Mouse (Mus musculus): ENCODE data around the gene Synj2.

Synj2 gene

GRCm38 (mm10) chr17:5935680-5936079, 5.4 kb upstream of the Synj2 start:
- no peak for DNase-seq (ENCODE audit: low read depth, low spot score)

- DNase-seq (ENCODE audit: low read depth, low spot score): no peak
Measured at GRCm38 (mm10) chr17:5936276-5936675, 4.8 kb upstream of the Synj2 start.

GRCm38 (mm10) chr17:5937441-5937840, 3.6 kb upstream of the Synj2 start:
- no peak for DNase-seq (ENCODE audit: low read depth, low spot score)

- no peak for DNase-seq (ENCODE audit: low read depth, low spot score)
Measured at GRCm38 (mm10) chr17:5939871-5940270, 1.2 kb upstream of the Synj2 start.

- peak; percentile 83 for DNase-seq (ENCODE audit: low read depth, low spot score)
Measured at GRCm38 (mm10) chr17:5940792-5941191, 288 bp upstream of the Synj2 start.

GRCm38 (mm10) chr17:5942156-5942555, 1.1 kb downstream of the Synj2 start:
- DNase-seq (ENCODE audit: low read depth, low spot score): no peak

GRCm38 (mm10) chr17:5943053-5943452, 2.0 kb downstream of the Synj2 start:
- no peak for DNase-seq (ENCODE audit: low read depth, low spot score)

GRCm38 (mm10) chr17:5947039-5947438, 6.0 kb downstream of the Synj2 start:
- no peak for DNase-seq (ENCODE audit: low read depth, low spot score)

- no peak for DNase-seq (ENCODE audit: low read depth, low spot score)
Measured at GRCm38 (mm10) chr17:5952455-5952854, 11.4 kb downstream of the Synj2 start.

GRCm38 (mm10) chr17:5956350-5957000, 15.4 kb downstream of the Synj2 start:
- DNase-seq (ENCODE audit: low read depth, low spot score): no peak

- DNase-seq (ENCODE audit: low read depth, low spot score): no peak
Measured at GRCm38 (mm10) chr17:5957097-5957496, 16.0 kb downstream of the Synj2 start.

GRCm38 (mm10) chr17:5958229-5958628, 17.1 kb downstream of the Synj2 start:
- DNase-seq (ENCODE audit: low read depth, low spot score): no peak

GRCm38 (mm10) chr17:5958636-5959035, 17.6 kb downstream of the Synj2 start:
- DNase-seq (ENCODE audit: low read depth, low spot score): peak; percentile 85

- peak; percentile 70 for DNase-seq (ENCODE audit: low read depth, low spot score)
Measured at GRCm38 (mm10) chr17:5959096-5959495, 18.0 kb downstream of the Synj2 start.

- no peak for DNase-seq (ENCODE audit: low read depth, low spot score)
Measured at GRCm38 (mm10) chr17:5959802-5960201, 18.7 kb downstream of the Synj2 start.

GRCm38 (mm10) chr17:5963766-5964165, 22.7 kb downstream of the Synj2 start:
- peak; percentile 39 for DNase-seq (ENCODE audit: low read depth, low spot score)

GRCm38 (mm10) chr17:5965084-5965781, 24.2 kb downstream of the Synj2 start:
- DNase-seq (ENCODE audit: low read depth, low spot score): no peak

GRCm38 (mm10) chr17:5966706-5967105, 25.6 kb downstream of the Synj2 start:
- DNase-seq (ENCODE audit: low read depth, low spot score): no peak

GRCm38 (mm10) chr17:5968562-5968961, 27.5 kb downstream of the Synj2 start:
- DNase-seq (ENCODE audit: low read depth, low spot score): peak; percentile 73

- no peak for DNase-seq (ENCODE audit: low read depth, low spot score)
Measured at GRCm38 (mm10) chr17:5969246-5969645, 28.2 kb downstream of the Synj2 start.

- no peak for DNase-seq (ENCODE audit: low read depth, low spot score)
Measured at GRCm38 (mm10) chr17:5970298-5970821, 29.3 kb downstream of the Synj2 start.

- peak; percentile 27 for DNase-seq (ENCODE audit: low read depth, low spot score)
Measured at GRCm38 (mm10) chr17:5973536-5973935, 32.5 kb downstream of the Synj2 start.
